Mouse (Mus musculus) ES-Bruce4 (cell line): ENCODE results near the gene Ttll10.

ENCODE experiments used
- CTCF ChIP-seq: IDR thresholded peaks from one replicate; pipeline ENCODE4 v1.8.1; 2011; ENCODE audit warnings: low read depth, low read length
- EP300 ChIP-seq: IDR thresholded peaks from 2 replicates; pipeline ENCODE4 v1.6.1; 2011; ENCODE audit warnings: low read depth, low read length; ENCODE audit not compliant: insufficient read depth
- POLR2A ChIP-seq: IDR thresholded peaks from one replicate; pipeline ENCODE4 v1.8.1; 2011; ENCODE audit warnings: low read length; ENCODE audit not compliant: insufficient read depth

- TF ChIP-seq CTCF: no peak
- TF ChIP-seq POLR2A: no peak
- no peak for TF ChIP-seq EP300
Measured at GRCm38 (mm10) chr4:156101481-156101903, 42.3 kb upstream of the Ttll10 start.
